In the genomic region with DNA sequence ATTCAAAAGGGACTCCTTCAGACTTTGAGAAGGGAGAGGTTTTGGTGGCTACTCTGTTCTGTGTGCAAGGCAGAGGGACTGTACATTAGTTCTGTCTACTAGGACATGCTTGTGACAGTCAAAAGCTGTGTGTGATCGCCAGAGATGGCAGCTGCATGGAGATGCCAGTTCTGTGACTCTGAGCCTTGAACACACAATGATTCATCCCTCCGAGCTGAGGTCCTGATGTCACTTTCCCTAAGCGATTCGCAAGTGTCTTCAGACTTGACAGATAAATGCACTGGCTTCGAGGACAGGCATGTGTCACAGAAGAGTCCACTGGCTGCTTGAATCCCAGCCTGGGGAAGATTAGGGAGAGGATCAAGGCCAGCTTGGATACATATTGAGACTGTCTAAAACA, we compare ENCODE assay signal across 19 mouse cellular contexts.
"Had no signal": no experiment of that assay in that cellular context is flagged by ENCODE, and none has a peak within 500 bp of the region (broad histone marks: within the 10 kb centered on the region; RNA-seq: fewer than 3 reads in every experiment).

No protein-coding gene starts in this region.

- H3K4me3 ChIP-seq: kidney, embryonic 15.5 days; limb, embryonic 12.5 days; limb, embryonic 15.5 days; midbrain, embryonic 13.5 days; neural tube, embryonic 12.5 days; neural tube, embryonic 15.5 days had no signal

- DNase-seq: kidney, adult 8-10 months; kidney, postnatal 10 days; kidney, postnatal 36 days; left cerebral cortex, postnatal 4 days; liver, postnatal 0 days; lung, embryonic 14.5 days; retina, postnatal 1 day; right cerebral cortex, postnatal 25 days; thymus, adult 18-20 months; thymus, postnatal 14 days; thymus, postnatal 4 days had no signal

- H3K27me3 ChIP-seq: kidney, embryonic 15.5 days; limb, embryonic 12.5 days; limb, embryonic 15.5 days; midbrain, embryonic 13.5 days; neural tube, embryonic 12.5 days; neural tube, embryonic 15.5 days had no signal

- H3K27ac ChIP-seq: kidney, embryonic 15.5 days; limb, embryonic 12.5 days; limb, embryonic 15.5 days; liver, embryonic 14.5 days; macrophage; midbrain, embryonic 13.5 days; neural tube, embryonic 12.5 days; neural tube, embryonic 15.5 days had no signal

- H3K36me3 ChIP-seq: kidney, embryonic 15.5 days; limb, embryonic 12.5 days; limb, embryonic 15.5 days; midbrain, embryonic 13.5 days; neural tube, embryonic 12.5 days; neural tube, embryonic 15.5 days had no signal
